Mouse (Mus musculus) MEL (cell line): ENCODE measurements around the gene Ryr3. TPM values are rescaled to one million over a fixed set of nuclear protein-coding genes. Genes with fewer than 3 reads are reported as not detected.

Experiments used
- DNase-seq: peaks from one replicate; pipeline ENCODE4 v3.0.0; 2011; ENCODE audit warnings: low read depth, low spot score
- H3K27ac ChIP-seq: 2 replicates; pipeline ENCODE4 v1.5.1; 2012; ENCODE audit warnings: low read depth, mild to moderate bottlenecking, control low read depth, low read length, moderate library complexity; ENCODE audit not compliant: control insufficient read depth
- H3K27me3 ChIP-seq, 2 experiments: fragments of 150-350 bp in 1 of 2; sonication (generic) in 1 of 2; 2 replicates each; pipeline ENCODE4 v1.6.1; 2012; ENCODE audit warnings: low read length in 2 of 2, mild to moderate bottlenecking in 2 of 2, improper control_type of control experiment in 1 of 2, moderate library complexity in 1 of 2; ENCODE audit not compliant: insufficient read depth in 2 of 2, control insufficient read depth in 1 of 2
- H3K36me3 ChIP-seq, 2 experiments: 2 replicates each; pipeline ENCODE4 v1.6.1; 2012 to 2014; ENCODE audit warnings: low read length in 2 of 2, improper control_type of control experiment in 1 of 2, inconsistent platforms in 1 of 2, mild to moderate bottlenecking in 1 of 2; ENCODE audit not compliant: insufficient read depth in 2 of 2, control insufficient read depth in 1 of 2
- H3K4me1 ChIP-seq, 2 experiments: fragments of 150-350 bp in 1 of 2; sonication (generic) in 1 of 2; 2 replicates each; pipeline ENCODE4 v1.6.1; 2012; ENCODE audit warnings: low read length in 2 of 2, improper control_type of control experiment in 1 of 2, mild to moderate bottlenecking in 1 of 2; ENCODE audit not compliant: insufficient read depth in 2 of 2, control insufficient read depth in 1 of 2
- H3K4me3 ChIP-seq, 2 experiments: fragments of 150-350 bp in 1 of 2; sonication (generic) in 1 of 2; 2 replicates each; pipeline ENCODE4 v1.5.1; 2012; ENCODE audit warnings: low read depth in 2 of 2, low read length in 2 of 2, mild to moderate bottlenecking in 2 of 2, moderate library complexity in 2 of 2, control low read depth in 1 of 2, improper control_type of control experiment in 1 of 2; ENCODE audit not compliant: control insufficient read depth in 1 of 2, insufficient read depth in 1 of 2
- H3K79me2 ChIP-seq: 2 replicates; pipeline ENCODE4 v1.6.1; 2012; ENCODE audit warnings: mild to moderate bottlenecking, low read length, moderate library complexity; ENCODE audit not compliant: control insufficient read depth, poor library complexity, insufficient read depth
- H3K9ac ChIP-seq: 2 replicates; pipeline ENCODE4 v1.6.1; 2012; ENCODE audit warnings: low read depth, mild to moderate bottlenecking, control low read depth, low read length, moderate library complexity; ENCODE audit not compliant: control insufficient read depth, poor library complexity, severe bottlenecking
- H3K9me3 ChIP-seq: fragments of 150-350 bp; sonication (generic); replicated peaks from 2 replicates; pipeline ENCODE4 v1.6.1; 2012; ENCODE audit warnings: mild to moderate bottlenecking, low read length, improper control_type of control experiment, moderate library complexity; ENCODE audit not compliant: insufficient read depth
- BHLHE40 ChIP-seq: IDR thresholded peaks from 2 replicates; pipeline ENCODE4 v1.6.1; 2012; ENCODE audit warnings: low read depth, mild to moderate bottlenecking, inconsistent platforms, low read length, improper control_type of control experiment, borderline replicate concordance
- CHD2 ChIP-seq: IDR thresholded peaks from 2 replicates; pipeline ENCODE4 v1.6.1; 2011; ENCODE audit warnings: low read length, improper control_type of control experiment
- CTCF ChIP-seq, 3 experiments: IDR thresholded peaks in 2 of 3; conservative IDR thresholded peaks in 1 of 3; 2 replicates each; pipeline ENCODE4 v1.5.1; 2011 to 2012; ENCODE audit warnings: low read length in 3 of 3, low read depth in 2 of 3, mild to moderate bottlenecking in 2 of 3, improper control_type of control experiment in 1 of 3, inconsistent platforms in 1 of 3, mixed read lengths in 1 of 3, moderate library complexity in 1 of 3; ENCODE audit not compliant: control insufficient read depth in 1 of 3, insufficient read depth in 1 of 3, poor library complexity in 1 of 3, severe bottlenecking in 1 of 3
- E2F4 ChIP-seq: IDR thresholded peaks from 2 replicates; pipeline ENCODE4 v1.6.1; 2011; ENCODE audit warnings: low read depth, low read length, improper control_type of control experiment, borderline replicate concordance
- ELF1 ChIP-seq: IDR thresholded peaks from 2 replicates; pipeline ENCODE4 v1.6.1; 2014; ENCODE audit warnings: low read depth, mild to moderate bottlenecking, inconsistent platforms, low read length, improper control_type of control experiment, moderate library complexity
- EP300 ChIP-seq, 2 experiments: IDR thresholded peaks; 2 replicates each; pipeline ENCODE4 v1.6.1; 2011; ENCODE audit warnings: improper control_type of control experiment in 2 of 2, low read length in 2 of 2, low read depth in 1 of 2, mild to moderate bottlenecking in 1 of 2
- ETS1 ChIP-seq: IDR thresholded peaks from 2 replicates; pipeline ENCODE4 v1.6.1; 2012; ENCODE audit warnings: low read depth, mild to moderate bottlenecking, inconsistent platforms, low read length, improper control_type of control experiment, moderate library complexity
- GABPA ChIP-seq: IDR thresholded peaks from 2 replicates; pipeline ENCODE4 v1.6.1; 2012; ENCODE audit warnings: low read depth, mild to moderate bottlenecking, inconsistent platforms, low read length, improper control_type of control experiment, moderate library complexity
- GATA1 ChIP-seq: IDR thresholded peaks from 2 replicates; pipeline ENCODE4 v1.6.1; 2011; ENCODE audit warnings: low read depth, low read length, improper control_type of control experiment
- HCFC1 ChIP-seq: IDR thresholded peaks from 2 replicates; pipeline ENCODE4 v1.6.1; 2012; ENCODE audit warnings: low read depth, mild to moderate bottlenecking, inconsistent platforms, low read length, improper control_type of control experiment, moderate library complexity
- JUND ChIP-seq: IDR thresholded peaks from 2 replicates; pipeline ENCODE4 v1.6.1; 2011; ENCODE audit warnings: low read depth, mild to moderate bottlenecking, improper control_type of control experiment, low read length
- KAT2A ChIP-seq: conservative IDR thresholded peaks from 2 replicates; pipeline ENCODE4 v1.6.1; 2012; ENCODE audit warnings: low read depth, low read length, improper control_type of control experiment, inconsistent platforms
- MAFK ChIP-seq: IDR thresholded peaks from 2 replicates; pipeline ENCODE4 v1.6.1; 2011; ENCODE audit warnings: low read depth, mild to moderate bottlenecking, low read length, improper control_type of control experiment, borderline replicate concordance
- MAX ChIP-seq: IDR thresholded peaks from 2 replicates; pipeline ENCODE4 v1.6.1; 2011; ENCODE audit warnings: low read length, improper control_type of control experiment
- MAZ ChIP-seq: IDR thresholded peaks from 2 replicates; pipeline ENCODE4 v1.6.1; 2012; ENCODE audit warnings: low read depth, mild to moderate bottlenecking, inconsistent platforms, low read length, improper control_type of control experiment
- MEF2A ChIP-seq: IDR thresholded peaks from 2 replicates; pipeline ENCODE4 v1.6.1; 2014; ENCODE audit warnings: low read depth, mild to moderate bottlenecking, inconsistent platforms, low read length, improper control_type of control experiment; ENCODE audit not compliant: poor library complexity, insufficient replicate concordance, severe bottlenecking; ENCODE audit errors: extremely low read depth
- MXI1 ChIP-seq: IDR thresholded peaks from 2 replicates; pipeline ENCODE4 v1.6.1; 2011; ENCODE audit warnings: mild to moderate bottlenecking, low read depth, low read length, improper control_type of control experiment
- MYB ChIP-seq: IDR thresholded peaks from 2 replicates; pipeline ENCODE4 v1.6.1; 2011; ENCODE audit warnings: mild to moderate bottlenecking, low read depth, low read length, improper control_type of control experiment
- MYC ChIP-seq: IDR thresholded peaks from 2 replicates; pipeline ENCODE4 v1.6.1; 2011; ENCODE audit warnings: low read depth, mild to moderate bottlenecking, low read length, improper control_type of control experiment, moderate library complexity
- NELFE ChIP-seq: IDR thresholded peaks from 2 replicates; pipeline ENCODE4 v1.6.1; 2011; ENCODE audit warnings: low read depth, low read length, improper control_type of control experiment
- POLR2A ChIP-seq, 2 experiments: IDR thresholded peaks; 2 replicates each; pipeline ENCODE4 v1.6.1; 2011 to 2012; ENCODE audit warnings: low read length in 2 of 2, mild to moderate bottlenecking in 2 of 2, control low read depth in 1 of 2, improper control_type of control experiment in 1 of 2, low read depth in 1 of 2, moderate library complexity in 1 of 2; ENCODE audit not compliant: control insufficient read depth in 1 of 2, insufficient read depth in 1 of 2, poor library complexity in 1 of 2
- RAD21 ChIP-seq: IDR thresholded peaks from 2 replicates; pipeline ENCODE4 v1.6.1; 2011; ENCODE audit warnings: mild to moderate bottlenecking, low read depth, low read length, improper control_type of control experiment
- SIN3A ChIP-seq: IDR thresholded peaks from 2 replicates; pipeline ENCODE4 v1.6.1; 2012; ENCODE audit warnings: low read length, improper control_type of control experiment, inconsistent platforms
- SMC3 ChIP-seq: IDR thresholded peaks from 2 replicates; pipeline ENCODE4 v1.6.1; 2011; ENCODE audit warnings: low read depth, low read length, improper control_type of control experiment
- TCF12 ChIP-seq: IDR thresholded peaks from 2 replicates; pipeline ENCODE4 v1.6.1; 2014; ENCODE audit warnings: low read depth, mild to moderate bottlenecking, inconsistent platforms, low read length, improper control_type of control experiment, moderate library complexity
- UBTF ChIP-seq: IDR thresholded peaks from 2 replicates; pipeline ENCODE4 v1.6.1; 2012; ENCODE audit warnings: low read depth, mild to moderate bottlenecking, inconsistent platforms, low read length, improper control_type of control experiment, moderate library complexity, borderline replicate concordance; ENCODE audit not compliant: insufficient read depth
- USF1 ChIP-seq: IDR thresholded peaks from 2 replicates; pipeline ENCODE4 v1.6.1; 2014; ENCODE audit warnings: low read depth, mild to moderate bottlenecking, inconsistent platforms, low read length, improper control_type of control experiment, moderate library complexity
- USF2 ChIP-seq, 2 experiments: IDR thresholded peaks; 2 replicates each; pipeline ENCODE4 v1.6.1; 2011 to 2012; ENCODE audit warnings: improper control_type of control experiment in 2 of 2, low read length in 2 of 2, borderline replicate concordance in 1 of 2, inconsistent platforms in 1 of 2, low read depth in 1 of 2, mild to moderate bottlenecking in 1 of 2; ENCODE audit not compliant: insufficient read depth in 1 of 2
- ZNF384 ChIP-seq: IDR thresholded peaks from 2 replicates; pipeline ENCODE4 v1.6.1; 2012; ENCODE audit warnings: low read depth, mild to moderate bottlenecking, inconsistent platforms, low read length, improper control_type of control experiment
- polyA plus RNA-seq, 2 experiments: library from polyadenylated mRNA; stranded (reverse) in 1 of 2; unstranded in 1 of 2; fragments of >175 nt in 1 of 2; fragments of >200 nt in 1 of 2; gene quantifications; 2 replicates each; pipeline versions ENCODE4 v1.2.1 to v1.2.4; 2012; ENCODE audit warnings: low replicate concordance in 2 of 2, low read depth in 1 of 2; ENCODE audit not compliant: insufficient read length in 2 of 2, insufficient read depth in 1 of 2, missing spikeins in 1 of 2
- total RNA-seq: library from RNA; depleted of rRNA; stranded (reverse); fragments of 300-350 nt; gene quantifications from 2 replicates; pipeline ENCODE4 v1.2.3, GENCODE M21; 2012

Gene Ryr3
- total and polyA plus RNA-seq, 3 experiments: 0.04 TPM; not detected in 2

DNA sequence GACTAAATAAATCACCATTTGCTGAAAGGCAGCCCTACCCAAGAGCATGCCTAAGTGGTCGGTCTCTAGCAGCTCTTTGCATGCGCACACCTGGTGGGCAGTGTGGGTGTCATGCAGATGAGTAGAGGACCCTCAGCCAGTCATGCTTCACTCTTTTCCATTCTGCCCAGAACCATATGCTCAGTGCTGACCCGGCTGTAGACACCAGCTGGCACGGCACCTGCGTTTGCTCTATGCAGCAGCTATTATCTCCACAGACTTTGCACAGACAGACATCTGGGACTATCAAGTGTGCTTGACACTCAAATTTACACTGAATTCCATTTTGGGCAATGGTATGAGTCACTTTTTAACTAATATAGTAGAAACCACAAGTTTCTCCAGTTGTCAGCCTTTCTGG lies 186.2 kb downstream of the Ryr3 start:
- no peaks in the 10 kb centered on the region for H3K4me1 ChIP-seq
- no peak for DNase-seq
- no peaks in the 10 kb centered on the region for H3K36me3 ChIP-seq
- H3K4me3 ChIP-seq: no peak overlapping the region
- H3K27ac ChIP-seq: no peak overlapping the region
- H3K79me2 ChIP-seq: no peaks in the 10 kb centered on the region
- H3K9ac ChIP-seq: no peak overlapping the region
- no peaks in the 10 kb centered on the region for H3K27me3 ChIP-seq
- no peaks in the 10 kb centered on the region for H3K9me3 ChIP-seq
- no peak for TF ChIP-seq ZNF384
- TF ChIP-seq UBTF: no peak
- no peak for TF ChIP-seq POLR2A (IDR thresholded peaks at IDR 0.05; ENCODE audit: control insufficient read depth in 1 of 2, insufficient read depth in 1 of 2, low read depth in 1 of 2, low read length in 2 of 2, poor library complexity in 1 of 2)
- TF ChIP-seq EP300 (IDR thresholded peaks at IDR 0.05; ENCODE audit: low read depth in 1 of 2, low read length in 2 of 2): no peak
- no peak for TF ChIP-seq NELFE
- TF ChIP-seq BHLHE40: no peak
- TF ChIP-seq ETS1: no peak
- no peak for TF ChIP-seq MYB
- no peak for TF ChIP-seq KAT2A
- no peak for TF ChIP-seq SIN3A
- no peak for TF ChIP-seq MAFK
- TF ChIP-seq RAD21: no peak
- TF ChIP-seq USF2 (IDR thresholded peaks at IDR 0.05; ENCODE audit: borderline replicate concordance in 1 of 2, insufficient read depth in 1 of 2, low read depth in 1 of 2, low read length in 2 of 2): no peak
- no peak for TF ChIP-seq GATA1
- TF ChIP-seq GABPA: no peak
- TF ChIP-seq E2F4: no peak
- no peak for TF ChIP-seq MAZ
- no peak for TF ChIP-seq MYC
- TF ChIP-seq MAX: no peak
- TF ChIP-seq ELF1: no peak

DNA sequence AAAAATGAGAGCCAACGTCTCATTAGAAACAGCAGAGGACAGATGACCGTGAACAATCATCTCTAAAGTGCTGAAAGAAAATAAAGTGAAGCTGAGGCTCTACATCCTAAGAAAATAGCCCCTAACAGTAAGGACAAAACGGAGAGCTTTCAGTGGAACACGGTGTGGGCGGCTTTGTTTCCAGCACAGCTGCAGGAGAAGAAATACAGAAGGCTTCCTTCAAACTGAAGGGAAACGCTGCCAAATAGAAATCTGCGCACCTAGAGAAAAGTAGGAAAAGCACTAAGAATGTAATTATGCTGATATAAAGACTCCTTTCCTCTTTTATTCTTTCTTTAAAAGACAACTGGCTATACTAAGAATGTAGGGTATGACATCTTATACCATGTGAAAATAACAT lies 197.0 kb downstream of the Ryr3 start:
- no peak for DNase-seq
- Histone ChIP-seq H3K36me3 (no peaks in the 10 kb centered on the region), H3K27me3 (no peaks in the 10 kb centered on the region), H3K4me3 (no peak overlapping the region), H3K9ac (no peak overlapping the region), H3K79me2 (no peaks in the 10 kb centered on the region), H3K4me1 (no peaks in the 10 kb centered on the region), H3K9me3 (no peaks in the 10 kb centered on the region), H3K27ac (no peak overlapping the region)
- TF ChIP-seq SMC3 (no peak), USF1 (no peak), MAZ (no peak), HCFC1 (no peak), TCF12 (no peak), NELFE (no peak), GABPA (no peak), CHD2 (no peak), SIN3A (no peak), E2F4 (no peak), ZNF384 (no peak), EP300 (IDR thresholded peaks at IDR 0.05; ENCODE audit: low read depth in 1 of 2, low read length in 2 of 2) (no peak), CTCF (IDR thresholded peaks at IDR 0.05 in 2 of 3, conservative IDR thresholded peaks at IDR 0.05 in 1 of 3; ENCODE audit: control insufficient read depth in 1 of 3, insufficient read depth in 1 of 3, low read depth in 2 of 3, low read length in 3 of 3, poor library complexity in 1 of 3, severe bottlenecking in 1 of 3) (no peak), MEF2A (no peak), MXI1 (no peak), MYB (no peak), ELF1 (no peak), JUND (no peak), KAT2A (no peak), RAD21 (no peak)
